Mouse (Mus musculus): ENCODE results near the gene Vwa8. TPM values are rescaled to one million over a fixed set of nuclear protein-coding genes. Genes with fewer than 3 reads are reported as not detected.

Vwa8 gene
- polyA plus RNA-seq, 1 experiment from 2014 or later, result 5.5 TPM

GRCm38 (mm10) chr14:79198066-79198465, 349.2 kb downstream of the Vwa8 start:
- Histone ChIP-seq H3K4me2 (ENCODE audit: low read length) (no peak overlapping the region), H3K4me3 (ENCODE audit: low read depth, low read length) (no peak overlapping the region), H3K27ac (ENCODE audit: low read depth, low read length) (no peak overlapping the region), H3K9ac (ENCODE audit: low read length) (no peak overlapping the region), H3K27me3 (replicated peaks; ENCODE audit: control insufficient read depth, insufficient read depth, low read length) (no peaks in the 10 kb centered on the region), H3K4me1 (ENCODE audit: control insufficient read depth, insufficient read depth, low read length) (peaks cover 19% of the 10 kb centered on the region; the same call in 1 of the 2 replicates), H3K36me3 (ENCODE audit: control insufficient read depth, insufficient read depth, low read length) (no peaks in the 10 kb centered on the region), H3K9me3 (replicated peaks; ENCODE audit: control insufficient read depth, low read length) (no peaks in the 10 kb centered on the region)
- DNase-seq (ENCODE audit: low spot score) (no peak), ATAC-seq (no peak)
- 94% methylated on average over 15 of the region's 15 CpGs for WGBS

- no peak for ATAC-seq
- peak; percentile 73 for DNase-seq (ENCODE audit: low spot score)
These were observed 351.5 kb downstream of the Vwa8 start for GRCm38 (mm10) chr14:79200133-79200891.

GRCm38 (mm10) chr14:79200892-79201285, 352.0 kb downstream of the Vwa8 start:
- Histone ChIP-seq H3K27me3 (replicated peaks; ENCODE audit: control insufficient read depth, insufficient read depth, low read length) (no peaks in the 10 kb centered on the region), H3K9me3 (replicated peaks; ENCODE audit: control insufficient read depth, low read length) (no peaks in the 10 kb centered on the region), H3K4me3 (ENCODE audit: low read depth, low read length) (no peak overlapping the region), H3K27ac (ENCODE audit: low read depth, low read length) (peak overlapping the region; percentile 52; the same call in 1 of the 2 replicates), H3K36me3 (ENCODE audit: control insufficient read depth, insufficient read depth, low read length) (no peaks in the 10 kb centered on the region), H3K4me2 (ENCODE audit: low read length) (no peak overlapping the region), H3K4me1 (ENCODE audit: control insufficient read depth, insufficient read depth, low read length) (peaks cover 36% of the 10 kb centered on the region), H3K9ac (ENCODE audit: low read length) (no peak overlapping the region)
- 59% methylated on average over 9 of the region's 9 CpGs for WGBS
- ATAC-seq (no peak), DNase-seq (ENCODE audit: low spot score) (peak; percentile 57)

More at GRCm38 (mm10) chr14:79200133-79200891, 351.5 kb downstream of the Vwa8 start:
- 37% methylated on average over 9 of the region's 9 CpGs for WGBS
- Histone ChIP-seq H3K9ac (ENCODE audit: low read length) (no peak overlapping the region), H3K4me2 (ENCODE audit: low read length) (no peak overlapping the region), H3K27ac (ENCODE audit: low read depth, low read length) (peak overlapping the region; percentile 65; the same call in 1 of the 2 replicates), H3K27me3 (replicated peaks; ENCODE audit: control insufficient read depth, insufficient read depth, low read length) (no peaks in the 10 kb centered on the region), H3K4me1 (ENCODE audit: control insufficient read depth, insufficient read depth, low read length) (peaks cover 34% of the 10 kb centered on the region), H3K4me3 (ENCODE audit: low read depth, low read length) (no peak overlapping the region), H3K36me3 (ENCODE audit: control insufficient read depth, insufficient read depth, low read length) (no peaks in the 10 kb centered on the region), H3K9me3 (replicated peaks; ENCODE audit: control insufficient read depth, low read length) (no peaks in the 10 kb centered on the region)

- WGBS, result 3% methylated on average over 4 of the region's 4 CpGs
- Histone ChIP-seq H3K9me3 (replicated peaks; ENCODE audit: control insufficient read depth, low read length) (no peaks in the 10 kb centered on the region), H3K27ac (ENCODE audit: low read depth, low read length) (peak overlapping the region; percentile 92), H3K27me3 (replicated peaks; ENCODE audit: control insufficient read depth, insufficient read depth, low read length) (no peaks in the 10 kb centered on the region), H3K4me3 (ENCODE audit: low read depth, low read length) (no peak overlapping the region), H3K36me3 (ENCODE audit: control insufficient read depth, insufficient read depth, low read length) (no peaks in the 10 kb centered on the region), H3K4me1 (ENCODE audit: control insufficient read depth, insufficient read depth, low read length) (peaks cover 43% of the 10 kb centered on the region), H3K9ac (ENCODE audit: low read length) (0 out of 2 replicates have a peak overlapping the region, but pooled peaks have one; percentile 9), H3K4me2 (ENCODE audit: low read length) (no peak overlapping the region)
- DNase-seq (ENCODE audit: low spot score), result peak; percentile 67
- peak; percentile 41 for ATAC-seq
These were observed 354.0 kb downstream of the Vwa8 start for GRCm38 (mm10) chr14:79202722-79203362.

GRCm38 (mm10) chr14:79203496-79204158, 354.8 kb downstream of the Vwa8 start:
- Histone ChIP-seq H3K27ac (ENCODE audit: low read depth, low read length) (peak overlapping the region; percentile 86), H3K4me3 (ENCODE audit: low read depth, low read length) (no peak overlapping the region), H3K4me1 (ENCODE audit: control insufficient read depth, insufficient read depth, low read length) (peaks cover 43% of the 10 kb centered on the region), H3K9me3 (replicated peaks; ENCODE audit: control insufficient read depth, low read length) (no peaks in the 10 kb centered on the region), H3K4me2 (ENCODE audit: low read length) (no peak overlapping the region), H3K27me3 (replicated peaks; ENCODE audit: control insufficient read depth, insufficient read depth, low read length) (no peaks in the 10 kb centered on the region), H3K36me3 (ENCODE audit: control insufficient read depth, insufficient read depth, low read length) (no peaks in the 10 kb centered on the region), H3K9ac (ENCODE audit: low read length) (no peak overlapping the region)
- peak; percentile 93 for DNase-seq (ENCODE audit: low spot score)
- peak; percentile 93 for ATAC-seq
- WGBS, result 1% methylated on average over 12 of the region's 12 CpGs

- WGBS, result 94% methylated on average over 7 of the region's 7 CpGs
- H3K36me3 ChIP-seq (ENCODE audit: control insufficient read depth, insufficient read depth, low read length), result no peaks in the 10 kb centered on the region
- H3K9ac ChIP-seq (ENCODE audit: low read length), result no peak overlapping the region
- H3K9me3 ChIP-seq (replicated peaks; ENCODE audit: control insufficient read depth, low read length), result no peaks in the 10 kb centered on the region
- no peak overlapping the region for H3K4me3 ChIP-seq (ENCODE audit: low read depth, low read length)
- ATAC-seq (no peak), DNase-seq (ENCODE audit: low spot score) (no peak)
- no peaks in the 10 kb centered on the region for H3K27me3 ChIP-seq (replicated peaks; ENCODE audit: control insufficient read depth, insufficient read depth, low read length)
- peaks cover 39% of the 10 kb centered on the region for H3K4me1 ChIP-seq (ENCODE audit: control insufficient read depth, insufficient read depth, low read length)
- H3K27ac ChIP-seq (ENCODE audit: low read depth, low read length), result peak overlapping the region; percentile 86
- H3K4me2 ChIP-seq (ENCODE audit: low read length), result no peak overlapping the region
These were observed 356.0 kb downstream of the Vwa8 start for GRCm38 (mm10) chr14:79204866-79205265.

DNA sequence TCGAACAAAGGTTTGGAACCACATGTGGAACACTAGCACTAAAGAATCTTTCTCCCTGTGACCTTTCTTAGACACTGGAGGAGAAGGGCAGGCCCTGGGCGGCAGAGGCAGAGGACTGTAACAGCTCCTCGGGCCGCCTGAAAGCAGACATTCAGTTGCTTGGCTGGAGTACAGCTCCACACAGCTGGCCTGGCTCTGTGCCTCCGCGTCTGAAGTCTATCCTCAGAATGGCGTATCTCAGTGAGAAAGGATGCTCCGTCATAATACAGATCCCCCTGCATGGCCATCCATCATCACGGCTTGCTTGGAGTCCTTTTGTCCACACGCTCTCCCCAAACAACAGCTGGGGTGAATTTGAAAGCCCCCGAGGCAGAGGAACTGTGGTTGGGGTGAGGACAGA, 357.4 kb downstream of the Vwa8 start:
- DNase-seq (ENCODE audit: low spot score), result peak; percentile 84
- Histone ChIP-seq H3K4me2 (ENCODE audit: low read length) (no peak overlapping the region), H3K27ac (ENCODE audit: low read depth, low read length) (peak overlapping the region; percentile 28; the same call in 1 of the 2 replicates), H3K9me3 (replicated peaks; ENCODE audit: control insufficient read depth, low read length) (no peaks in the 10 kb centered on the region), H3K4me1 (ENCODE audit: control insufficient read depth, insufficient read depth, low read length) (peaks cover 28% of the 10 kb centered on the region), H3K4me3 (ENCODE audit: low read depth, low read length) (no peak overlapping the region), H3K27me3 (replicated peaks; ENCODE audit: control insufficient read depth, insufficient read depth, low read length) (no peaks in the 10 kb centered on the region), H3K9ac (ENCODE audit: low read length) (no peak overlapping the region), H3K36me3 (ENCODE audit: control insufficient read depth, insufficient read depth, low read length) (no peaks in the 10 kb centered on the region)
- peak; percentile 49; the same call in 1 of the 2 replicates for ATAC-seq
- 32% methylated on average over 11 of the region's 11 CpGs for WGBS

DNA sequence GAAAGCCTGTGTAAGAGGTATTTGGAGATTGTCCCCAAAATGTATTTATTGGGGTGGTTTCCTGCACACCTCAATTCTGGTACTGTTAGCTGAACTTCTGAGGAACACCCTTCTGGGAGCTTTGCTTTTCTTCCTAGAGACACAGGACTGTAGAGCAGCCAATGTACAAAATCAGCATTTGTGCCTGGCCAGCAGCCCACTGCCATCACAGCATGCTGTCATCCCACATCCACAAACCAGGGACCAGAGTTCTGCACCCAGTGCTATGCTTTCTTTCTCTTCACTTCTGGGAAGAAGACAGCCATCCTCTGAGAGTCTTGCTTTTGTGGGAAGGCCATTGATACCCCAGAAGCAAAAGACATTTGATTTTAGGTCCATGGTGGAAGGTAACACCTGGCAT, 359.6 kb downstream of the Vwa8 start:
- Histone ChIP-seq H3K4me3 (ENCODE audit: low read depth, low read length) (no peak overlapping the region), H3K4me2 (ENCODE audit: low read length) (no peak overlapping the region), H3K27me3 (replicated peaks; ENCODE audit: control insufficient read depth, insufficient read depth, low read length) (no peaks in the 10 kb centered on the region), H3K27ac (ENCODE audit: low read depth, low read length) (no peak overlapping the region), H3K9me3 (replicated peaks; ENCODE audit: control insufficient read depth, low read length) (no peaks in the 10 kb centered on the region), H3K4me1 (ENCODE audit: control insufficient read depth, insufficient read depth, low read length) (peaks cover 24% of the 10 kb centered on the region), H3K9ac (ENCODE audit: low read length) (no peak overlapping the region), H3K36me3 (ENCODE audit: control insufficient read depth, insufficient read depth, low read length) (no peaks in the 10 kb centered on the region)
- no peak for DNase-seq (ENCODE audit: low spot score)
- ATAC-seq, result no peak

Measured in forebrain, embryonic 14.5 days (tissue).